Mouse (Mus musculus) brain, embryonic 14.5 days (tissue): ENCODE measurements at regions not wholly inside any gene's neighbourhood (a gene's known extent, or its start where the extent isn't known, plus 50 kb on each side); places are given as distances from the start of the nearest gene placed in this dataset.

Experiments
- CTCF ChIP-seq: fragments of 200-500 bp; IDR thresholded peaks from 2 replicates; pipeline ENCODE4 v1.5.1; 2012; ENCODE audit warnings: inconsistent platforms, mild to moderate bottlenecking, moderate library complexity, borderline replicate concordance; ENCODE audit not compliant: insufficient read depth, insufficient read length; ENCODE audit errors: extremely low read depth
- POLR2A ChIP-seq: fragments of 200-500 bp; IDR thresholded peaks from 2 replicates; pipeline ENCODE4 v1.6.1; 2012; ENCODE audit warnings: mild to moderate bottlenecking, inconsistent platforms, borderline replicate concordance; ENCODE audit not compliant: poor library complexity, insufficient read depth, insufficient read length, severe bottlenecking; ENCODE audit errors: extremely low read depth

GRCm38 (mm10) chr2:79126996-79127741 is 128.1 kb upstream of the Itga4 start:
- TF ChIP-seq CTCF (no peak), POLR2A (no peak)
